Mouse (Mus musculus): ENCODE data around the gene Tmem106c. TPM values are rescaled to one million over a fixed set of nuclear protein-coding genes. Genes with fewer than 3 reads are reported as not detected.
A peak's percentile ranks its signal among the peaks of the same experiment; 100 is the strongest.

The Tmem106c gene
- polyA plus RNA-seq, 1 experiment from 2014 or later, result 43.4 TPM

GRCm38 (mm10) chr15:97955742-97956141 lies 8.3 kb upstream of the Tmem106c start:
- no peak for DNase-seq (ENCODE audit: low spot score)
- Histone ChIP-seq H3K27ac (ENCODE audit: low read depth) (0 out of 2 replicates have a peak overlapping the region, but pooled peaks have one; percentile 51), H3K9ac (ENCODE audit: low read length) (no peak overlapping the region), H3K27me3 (replicated peaks; ENCODE audit: control insufficient read depth, insufficient read depth, low read length) (no peaks in the 10 kb centered on the region), H3K9me3 (ENCODE audit: control insufficient read depth, low read length) (no peaks in the 10 kb centered on the region), H3K36me3 (ENCODE audit: control insufficient read depth, insufficient read depth, low read length) (no peaks in the 10 kb centered on the region), H3K4me1 (replicated peaks; ENCODE audit: control insufficient read depth, insufficient read depth, low read length) (peaks cover 14% of the 10 kb centered on the region; the same call in 1 of the 2 replicates), H3K4me3 (ENCODE audit: low read depth, low read length) (no peak overlapping the region), H3K4me2 (ENCODE audit: low read length) (no peak overlapping the region)
- ATAC-seq (replicated peaks; ENCODE audit: low FRiP score, low TSS enrichment, low read depth), result 0 out of 2 replicates have a peak, but pooled peaks have one; percentile 51
- 4% methylated on average over 4 of the region's 4 CpGs for WGBS

GRCm38 (mm10) chr15:97956416-97956815 lies 7.6 kb upstream of the Tmem106c start:
- Histone ChIP-seq H3K4me1 (replicated peaks; ENCODE audit: control insufficient read depth, insufficient read depth, low read length) (peaks cover 14% of the 10 kb centered on the region; the same call in 1 of the 2 replicates), H3K36me3 (ENCODE audit: control insufficient read depth, insufficient read depth, low read length) (no peaks in the 10 kb centered on the region), H3K9ac (ENCODE audit: low read length) (no peak overlapping the region), H3K27ac (ENCODE audit: low read depth) (no peak overlapping the region), H3K27me3 (replicated peaks; ENCODE audit: control insufficient read depth, insufficient read depth, low read length) (no peaks in the 10 kb centered on the region), H3K9me3 (ENCODE audit: control insufficient read depth, low read length) (no peaks in the 10 kb centered on the region), H3K4me2 (ENCODE audit: low read length) (no peak overlapping the region), H3K4me3 (ENCODE audit: low read depth, low read length) (no peak overlapping the region)
- 57% methylated on average over 11 of the region's 11 CpGs for WGBS
- DNase-seq (ENCODE audit: low spot score), result no peak
- no peak for ATAC-seq (replicated peaks; ENCODE audit: low FRiP score, low TSS enrichment, low read depth)

- H3K27ac ChIP-seq (ENCODE audit: low read depth), result no peak overlapping the region; the same call in 1 of the 2 replicates
- ATAC-seq (replicated peaks; ENCODE audit: low FRiP score, low TSS enrichment, low read depth), result peak; percentile 2; the same call in 1 of the 2 replicates
- H3K4me1 ChIP-seq (replicated peaks; ENCODE audit: control insufficient read depth, insufficient read depth, low read length), result peaks cover 6% of the 10 kb centered on the region; the same call in 1 of the 2 replicates
- no peaks in the 10 kb centered on the region for H3K9me3 ChIP-seq (ENCODE audit: control insufficient read depth, low read length)
- 14% methylated on average over 13 of the region's 13 CpGs for WGBS
- H3K4me2 ChIP-seq (ENCODE audit: low read length), result peak overlapping the region; percentile 74
- no peaks in the 10 kb centered on the region for H3K27me3 ChIP-seq (replicated peaks; ENCODE audit: control insufficient read depth, insufficient read depth, low read length)
- peak overlapping the region; percentile 54 for H3K4me3 ChIP-seq (ENCODE audit: low read depth, low read length)
- DNase-seq (ENCODE audit: low spot score), result no peak
- H3K36me3 ChIP-seq (ENCODE audit: control insufficient read depth, insufficient read depth, low read length), result no peaks in the 10 kb centered on the region
- H3K9ac ChIP-seq (ENCODE audit: low read length), result peak overlapping the region; percentile 57
Measured at GRCm38 (mm10) chr15:97963329-97963988, 541 bp upstream of the Tmem106c start.

GRCm38 (mm10) chr15:97964836-97965187 lies 812 bp downstream of the Tmem106c start:
- Histone ChIP-seq H3K9ac (ENCODE audit: low read length) (peak overlapping the region; percentile 50), H3K4me2 (ENCODE audit: low read length) (peak overlapping the region; percentile 74), H3K4me3 (ENCODE audit: low read depth, low read length) (peak overlapping the region; percentile 54), H3K27me3 (replicated peaks; ENCODE audit: control insufficient read depth, insufficient read depth, low read length) (no peaks in the 10 kb centered on the region), H3K9me3 (ENCODE audit: control insufficient read depth, low read length) (no peaks in the 10 kb centered on the region), H3K36me3 (ENCODE audit: control insufficient read depth, insufficient read depth, low read length) (no peaks in the 10 kb centered on the region), H3K4me1 (replicated peaks; ENCODE audit: control insufficient read depth, insufficient read depth, low read length) (peaks cover 6% of the 10 kb centered on the region; the same call in 1 of the 2 replicates), H3K27ac (ENCODE audit: low read depth) (0 out of 2 replicates have a peak overlapping the region, but pooled peaks have one; percentile 2)
- peak; percentile 18; the same call in 1 of the 2 replicates for ATAC-seq (replicated peaks; ENCODE audit: low FRiP score, low TSS enrichment, low read depth)
- 28% methylated on average over 7 of the region's 7 CpGs for WGBS
- DNase-seq (ENCODE audit: low spot score), result no peak

- 65% methylated on average over 17 of the region's 17 CpGs for WGBS
- no peak overlapping the region for H3K9ac ChIP-seq (ENCODE audit: low read length)
Measured at GRCm38 (mm10) chr15:97965311-97966045, 1.5 kb downstream of the Tmem106c start.

GRCm38 (mm10) chr15:97970299-97970698 lies 6.3 kb downstream of the Tmem106c start:
- DNase-seq (ENCODE audit: low spot score) (no peak), ATAC-seq (replicated peaks; ENCODE audit: low FRiP score, low TSS enrichment, low read depth) (no peak)
- 45% methylated on average over 6 of the region's 6 CpGs for WGBS

More at GRCm38 (mm10) chr15:97965311-97966045, 1.5 kb downstream of the Tmem106c start:
- Histone ChIP-seq H3K4me1 (replicated peaks; ENCODE audit: control insufficient read depth, insufficient read depth, low read length) (peaks cover 6% of the 10 kb centered on the region; the same call in 1 of the 2 replicates), H3K4me3 (ENCODE audit: low read depth, low read length) (no peak overlapping the region), H3K4me2 (ENCODE audit: low read length) (no peak overlapping the region; the same call in 1 of the 2 replicates), H3K27me3 (replicated peaks; ENCODE audit: control insufficient read depth, insufficient read depth, low read length) (no peaks in the 10 kb centered on the region), H3K36me3 (ENCODE audit: control insufficient read depth, insufficient read depth, low read length) (no peaks in the 10 kb centered on the region), H3K27ac (ENCODE audit: low read depth) (no peak overlapping the region), H3K9me3 (ENCODE audit: control insufficient read depth, low read length) (no peaks in the 10 kb centered on the region)
- ATAC-seq (replicated peaks; ENCODE audit: low FRiP score, low TSS enrichment, low read depth) (no peak), DNase-seq (ENCODE audit: low spot score) (no peak)

GRCm38 (mm10) chr15:97972580-97972979 lies 8.6 kb downstream of the Tmem106c start:
- Histone ChIP-seq H3K4me1 (replicated peaks; ENCODE audit: control insufficient read depth, insufficient read depth, low read length) (no peaks in the 10 kb centered on the region), H3K4me2 (ENCODE audit: low read length) (no peak overlapping the region), H3K4me3 (ENCODE audit: low read depth, low read length) (no peak overlapping the region), H3K9ac (ENCODE audit: low read length) (no peak overlapping the region), H3K27me3 (replicated peaks; ENCODE audit: control insufficient read depth, insufficient read depth, low read length) (no peaks in the 10 kb centered on the region), H3K27ac (ENCODE audit: low read depth) (no peak overlapping the region), H3K9me3 (ENCODE audit: control insufficient read depth, low read length) (no peaks in the 10 kb centered on the region), H3K36me3 (ENCODE audit: control insufficient read depth, insufficient read depth, low read length) (no peaks in the 10 kb centered on the region)
- 85% methylated on average over 6 of the region's 6 CpGs for WGBS
- no peak for ATAC-seq (replicated peaks; ENCODE audit: low FRiP score, low TSS enrichment, low read depth)
- no peak for DNase-seq (ENCODE audit: low spot score)

More at GRCm38 (mm10) chr15:97970299-97970698, 6.3 kb downstream of the Tmem106c start:
- Histone ChIP-seq H3K4me1 (replicated peaks; ENCODE audit: control insufficient read depth, insufficient read depth, low read length) (no peaks in the 10 kb centered on the region), H3K4me3 (ENCODE audit: low read depth, low read length) (no peak overlapping the region), H3K9ac (ENCODE audit: low read length) (no peak overlapping the region), H3K27ac (ENCODE audit: low read depth) (no peak overlapping the region), H3K36me3 (ENCODE audit: control insufficient read depth, insufficient read depth, low read length) (no peaks in the 10 kb centered on the region), H3K4me2 (ENCODE audit: low read length) (no peak overlapping the region), H3K9me3 (ENCODE audit: control insufficient read depth, low read length) (no peaks in the 10 kb centered on the region), H3K27me3 (replicated peaks; ENCODE audit: control insufficient read depth, insufficient read depth, low read length) (no peaks in the 10 kb centered on the region)

- H3K4me2 ChIP-seq (ENCODE audit: low read length), result no peak overlapping the region
- WGBS, result 35% methylated on average over 11 of the region's 11 CpGs
Measured at GRCm38 (mm10) chr15:97973248-97974005, 9.4 kb downstream of the Tmem106c start.

More at GRCm38 (mm10) chr15:97973248-97974005, 9.4 kb downstream of the Tmem106c start:
- no peak overlapping the region for H3K27ac ChIP-seq (ENCODE audit: low read depth)
- no peaks in the 10 kb centered on the region for H3K36me3 ChIP-seq (ENCODE audit: control insufficient read depth, insufficient read depth, low read length)
- DNase-seq (ENCODE audit: low spot score), result no peak
- H3K4me3 ChIP-seq (ENCODE audit: low read depth, low read length), result no peak overlapping the region
- H3K9ac ChIP-seq (ENCODE audit: low read length), result no peak overlapping the region
- no peak for ATAC-seq (replicated peaks; ENCODE audit: low FRiP score, low TSS enrichment, low read depth)
- no peaks in the 10 kb centered on the region for H3K9me3 ChIP-seq (ENCODE audit: control insufficient read depth, low read length)
- H3K4me1 ChIP-seq (replicated peaks; ENCODE audit: control insufficient read depth, insufficient read depth, low read length), result no peaks in the 10 kb centered on the region
- no peaks in the 10 kb centered on the region for H3K27me3 ChIP-seq (replicated peaks; ENCODE audit: control insufficient read depth, insufficient read depth, low read length)

Measured in intestine, embryonic 14.5 days (tissue).